Mouse (Mus musculus): ENCODE results near the gene Hnrnpu. TPM values are rescaled to one million over a fixed set of nuclear protein-coding genes. Genes with fewer than 3 reads are reported as not detected.
"Not testable (repeated sequence)": the region's sequence is repeated elsewhere in the genome, so short reads cannot be mapped to it uniquely, and the experiment has no call there.

Gene Hnrnpu
- total and polyA plus RNA-seq, 3 experiments = 27.3 to 176 (median 167) TPM

DNA sequence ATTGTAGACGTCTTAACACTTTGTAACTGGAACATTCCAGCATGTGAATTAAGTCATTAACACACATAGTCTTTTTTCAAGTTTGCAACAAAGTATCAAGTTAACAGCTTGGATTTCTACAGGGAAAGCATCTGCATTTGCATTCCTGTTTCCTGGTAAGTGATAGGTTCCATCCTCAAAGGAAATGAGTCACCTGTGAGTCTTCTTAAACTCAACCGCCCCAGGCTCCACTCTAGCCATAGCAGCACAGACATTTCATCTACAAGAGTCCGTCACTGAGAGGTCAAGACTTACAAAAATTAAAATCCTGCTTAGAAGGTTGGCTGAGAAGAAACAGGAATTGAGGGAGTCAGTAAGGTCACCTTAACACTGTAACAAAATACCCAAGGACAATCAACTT is 45.9 kb downstream of the Hnrnpu start:
- WGBS = 64% methylated on average over 3 of the region's 3 CpGs
- no peaks in the 10 kb centered on the region for H3K4me1 ChIP-seq (ENCODE audit: control insufficient read depth, insufficient read depth, low read length)
- H3K27ac ChIP-seq = no peak overlapping the region
- no peak for TF ChIP-seq CTCF (IDR thresholded peaks at IDR 0.05)
- no peak for TF ChIP-seq POLR2A (IDR thresholded peaks at IDR 0.05; ENCODE audit: insufficient read depth, low read depth, low read length)
- no peak for TF ChIP-seq EP300 (IDR thresholded peaks at IDR 0.05; ENCODE audit: insufficient read depth, low read depth, low read length)
- no peaks in the 10 kb centered on the region for H3K27me3 ChIP-seq (ENCODE audit: control insufficient read depth, insufficient read depth, low read length)
- intact Hi-C loops (cut with DNase I) = no loop called here
- no peak overlapping the region for H3K9ac ChIP-seq (ENCODE audit: low read depth, low read length)
- no peak for DNase-seq
- H3K79me2 ChIP-seq (replicated peaks; ENCODE audit: control insufficient read depth, insufficient read depth, low read length) = no peaks in the 10 kb centered on the region
- no peaks in the 10 kb centered on the region for H3K36me3 ChIP-seq (ENCODE audit: control insufficient read depth, insufficient read depth, low read length)
- H3K4me3 ChIP-seq = no peak overlapping the region

DNA sequence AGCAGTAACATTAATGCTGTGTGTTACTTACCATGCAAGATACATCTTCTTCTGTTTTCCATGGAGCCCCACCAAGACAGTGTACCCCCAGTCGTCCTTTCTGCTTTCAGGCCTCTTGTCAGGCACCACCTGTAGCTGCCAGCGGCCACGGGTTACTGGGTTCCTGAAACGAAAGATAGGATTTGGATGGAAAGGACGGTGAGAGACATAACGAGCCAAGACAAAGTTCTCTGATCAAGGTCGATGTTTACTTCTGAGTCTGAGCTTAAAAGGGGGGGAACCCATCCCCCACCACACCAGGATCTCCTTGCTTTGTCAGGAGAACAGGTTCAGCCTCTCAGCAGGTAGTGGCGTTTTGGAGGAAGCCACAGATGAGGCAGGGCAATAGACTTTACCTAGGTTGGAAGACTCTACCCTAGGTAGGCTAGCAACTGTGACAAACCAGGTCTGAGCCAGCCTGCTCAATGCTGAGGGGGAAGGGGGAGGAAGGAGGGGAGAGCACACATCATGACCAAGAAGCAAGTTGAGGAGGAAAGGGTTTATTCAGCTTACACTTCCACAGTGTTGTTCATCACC is 49.9 kb downstream of the Hnrnpu start:
- no peaks in the 10 kb centered on the region for H3K4me1 ChIP-seq (ENCODE audit: control insufficient read depth, insufficient read depth, low read length)

DNA sequence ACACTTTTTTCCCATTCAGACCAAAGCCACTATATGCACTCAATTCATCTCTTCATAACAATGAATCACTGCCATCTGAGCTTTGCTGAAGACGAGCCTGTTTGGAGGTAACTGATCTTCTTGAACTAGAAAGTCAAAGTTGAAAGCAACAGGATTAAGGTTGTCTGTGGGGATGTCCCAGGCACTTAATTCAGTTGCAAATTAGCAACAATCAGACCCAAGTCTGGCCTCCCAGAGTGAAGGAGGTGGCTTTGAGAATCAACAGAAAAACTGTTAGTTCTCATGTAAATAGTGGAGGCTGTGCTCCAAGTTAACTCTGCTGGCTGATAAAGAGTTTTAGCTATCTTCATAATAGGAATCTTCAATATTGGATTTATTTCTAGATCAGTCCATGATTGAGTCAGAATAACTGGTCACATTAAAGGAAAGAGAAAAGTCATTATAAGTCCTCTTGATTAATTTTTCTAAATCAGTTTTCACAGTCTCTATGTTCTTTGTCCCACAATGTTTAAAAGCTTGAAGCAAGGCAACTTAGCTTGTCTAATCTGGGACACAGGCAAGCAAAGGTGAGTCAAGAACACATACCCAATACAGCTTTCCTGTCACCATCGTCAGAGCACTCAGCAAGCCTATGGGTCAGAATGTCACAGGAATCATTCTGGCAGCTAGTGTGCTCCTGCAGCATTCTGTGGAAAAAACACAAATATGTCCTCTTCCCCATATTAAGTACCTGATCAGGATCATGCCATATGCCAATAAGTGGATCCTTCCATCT is 53.5 kb downstream of the Hnrnpu start:
- intact Hi-C loops (cut with DNase I) = no loop called here
- DNase-seq = no peak
- no peak for TF ChIP-seq CTCF (IDR thresholded peaks at IDR 0.05)
- TF ChIP-seq EP300 (IDR thresholded peaks at IDR 0.05; ENCODE audit: insufficient read depth, low read depth, low read length) = no peak
- no peak for TF ChIP-seq POLR2A (IDR thresholded peaks at IDR 0.05; ENCODE audit: insufficient read depth, low read depth, low read length)
- 68% methylated on average over 2 of the region's 2 CpGs for whole genome bisulfite sequencing
- H3K4me3 ChIP-seq = no peak overlapping the region
- H3K4me1 ChIP-seq (ENCODE audit: control insufficient read depth, insufficient read depth, low read length) = no peaks in the 10 kb centered on the region
- no peaks in the 10 kb centered on the region for H3K79me2 ChIP-seq (replicated peaks; ENCODE audit: control insufficient read depth, insufficient read depth, low read length)
- no peaks in the 10 kb centered on the region for H3K36me3 ChIP-seq (ENCODE audit: control insufficient read depth, insufficient read depth, low read length)
- no peaks in the 10 kb centered on the region for H3K27me3 ChIP-seq (ENCODE audit: control insufficient read depth, insufficient read depth, low read length)
- H3K27ac ChIP-seq = no peak overlapping the region
- no peak overlapping the region for H3K9ac ChIP-seq (ENCODE audit: low read depth, low read length)

More for the DNA sequence above, 49.9 kb downstream of the Hnrnpu start:
- Histone ChIP-seq H3K36me3 (ENCODE audit: control insufficient read depth, insufficient read depth, low read length) (no peaks in the 10 kb centered on the region), H3K79me2 (replicated peaks; ENCODE audit: control insufficient read depth, insufficient read depth, low read length) (no peaks in the 10 kb centered on the region), H3K27ac (no peak overlapping the region), H3K4me3 (no peak overlapping the region), H3K9ac (ENCODE audit: low read depth, low read length) (no peak overlapping the region), H3K27me3 (ENCODE audit: control insufficient read depth, insufficient read depth, low read length) (no peaks in the 10 kb centered on the region)
- no peak for TF ChIP-seq CTCF (IDR thresholded peaks at IDR 0.05)
- no peak for TF ChIP-seq POLR2A (IDR thresholded peaks at IDR 0.05; ENCODE audit: insufficient read depth, low read depth, low read length)
- TF ChIP-seq EP300 (IDR thresholded peaks at IDR 0.05; ENCODE audit: insufficient read depth, low read depth, low read length) = no peak
- intact Hi-C loops (cut with DNase I) = no loop called here
- DNase-seq = no peak
- 59% methylated on average over 8 of the region's 8 CpGs for WGBS

DNA sequence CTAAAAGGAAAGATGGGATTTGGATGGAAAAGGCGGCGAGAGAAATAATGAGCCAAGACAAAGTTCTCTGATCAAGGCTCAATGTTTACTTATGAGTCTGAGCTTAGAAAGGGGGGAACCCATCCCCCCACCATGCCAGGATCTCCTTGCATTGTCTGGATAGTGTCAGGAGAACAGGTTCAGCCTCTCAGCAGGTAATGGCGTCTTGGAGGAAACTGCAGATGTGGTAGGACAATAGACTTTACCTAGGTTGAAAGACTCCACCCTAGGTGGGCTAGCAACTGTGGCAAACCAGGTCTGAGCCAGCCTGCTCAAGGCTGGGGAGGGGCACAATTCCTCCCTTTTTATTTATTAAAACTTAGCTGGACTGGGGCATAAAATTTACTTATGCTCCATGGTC is 54.3 kb downstream of the Hnrnpu start:
- WGBS = 90% methylated on average over 3 of the region's 3 CpGs
- H3K4me3 ChIP-seq; H3K79me2 ChIP-seq (replicated peaks; ENCODE audit: control insufficient read depth, insufficient read depth, low read length); intact Hi-C loops (cut with DNase I); H3K9ac ChIP-seq (ENCODE audit: low read depth, low read length); H3K4me1 ChIP-seq (ENCODE audit: control insufficient read depth, insufficient read depth, low read length); H3K27me3 ChIP-seq (ENCODE audit: control insufficient read depth, insufficient read depth, low read length); H3K36me3 ChIP-seq (ENCODE audit: control insufficient read depth, insufficient read depth, low read length); DNase-seq; H3K27ac ChIP-seq: not testable (repeated sequence)

DNA sequence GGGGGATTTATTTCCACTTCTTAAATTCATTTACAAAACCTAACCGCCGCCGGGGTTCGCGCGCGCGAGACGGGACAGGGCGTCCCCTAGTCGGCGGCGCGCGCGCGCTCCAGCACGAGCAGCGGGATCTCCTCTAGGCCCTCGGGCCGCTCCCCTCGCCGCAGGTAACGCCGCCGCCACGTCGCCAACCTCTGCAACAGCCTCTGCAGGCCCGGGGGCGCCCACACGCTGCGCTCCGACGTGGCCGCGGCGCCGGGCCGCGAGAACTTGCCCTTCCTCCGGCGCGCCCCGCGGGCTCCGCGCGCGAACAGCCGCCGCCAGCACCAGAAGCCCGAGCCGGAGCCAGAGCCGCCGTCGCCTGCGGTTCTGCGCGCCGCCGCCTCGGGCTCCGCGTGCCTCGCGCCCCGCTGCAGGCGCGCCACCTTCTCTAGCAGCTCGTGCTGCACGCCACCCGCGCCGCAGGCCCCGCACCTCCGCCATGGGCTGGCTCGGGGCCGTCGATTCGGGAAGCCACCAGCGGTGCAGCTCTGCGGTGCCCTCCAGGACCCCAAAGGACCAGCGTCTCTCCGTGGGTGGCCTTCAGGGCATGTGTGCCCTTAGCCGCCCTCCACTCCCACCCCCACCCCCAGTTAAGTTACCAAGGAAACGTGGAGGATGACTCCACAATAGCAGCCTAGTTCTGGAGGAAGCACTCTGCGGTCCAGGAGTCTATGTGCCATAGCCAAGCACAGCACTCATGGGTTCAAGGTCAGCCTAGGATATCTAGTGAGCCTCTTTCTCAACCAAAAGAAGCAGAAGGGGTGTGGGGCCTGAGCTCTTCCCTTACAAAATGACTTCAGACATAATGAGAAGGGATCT is 61.3 kb downstream of the Hnrnpu start:
- peak overlapping the region; percentile 81 for H3K9ac ChIP-seq (ENCODE audit: low read depth, low read length)
- H3K27me3 ChIP-seq (ENCODE audit: control insufficient read depth, insufficient read depth, low read length) = no peaks in the 10 kb centered on the region
- peak; percentile 52 to 53 for DNase-seq
- peak overlapping the region; percentile 46 for H3K4me3 ChIP-seq
- WGBS = under 1% methylated on average over 86 of the region's 87 CpGs
- H3K4me1 ChIP-seq (ENCODE audit: control insufficient read depth, insufficient read depth, low read length) = no peaks in the 10 kb centered on the region; the same call in 1 of the 2 replicates
- H3K79me2 ChIP-seq (replicated peaks; ENCODE audit: control insufficient read depth, insufficient read depth, low read length) = no peaks in the 10 kb centered on the region
- H3K27ac ChIP-seq = no peak overlapping the region
- intact Hi-C loops (cut with DNase I) = no loop called here
- TF ChIP-seq POLR2A (IDR thresholded peaks at IDR 0.05; ENCODE audit: insufficient read depth, low read depth, low read length) = no peak
- TF ChIP-seq CTCF (IDR thresholded peaks at IDR 0.05) = no peak
- no peak for TF ChIP-seq EP300 (IDR thresholded peaks at IDR 0.05; ENCODE audit: insufficient read depth, low read depth, low read length)
- no peaks in the 10 kb centered on the region for H3K36me3 ChIP-seq (ENCODE audit: control insufficient read depth, insufficient read depth, low read length)

DNA sequence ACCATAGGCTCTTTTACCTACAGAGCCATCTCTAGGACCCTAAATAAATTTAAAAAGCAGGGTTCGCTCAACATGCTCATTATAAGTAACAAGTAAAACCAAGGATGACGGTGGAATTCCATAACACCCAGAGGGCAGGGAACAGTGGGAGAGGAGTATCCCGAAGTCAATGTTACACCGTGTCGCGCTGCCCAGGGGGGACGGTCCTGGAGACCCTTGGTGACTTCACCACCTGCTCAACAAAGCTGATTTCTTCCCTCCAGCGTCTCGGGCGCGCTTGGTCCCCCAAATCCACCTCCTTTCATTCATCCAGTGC is 61.9 kb downstream of the Hnrnpu start:
- peak overlapping the region; percentile 46 for H3K4me3 ChIP-seq
- peak overlapping the region; percentile 81 for H3K9ac ChIP-seq (ENCODE audit: low read depth, low read length)
- no peak for TF ChIP-seq EP300 (IDR thresholded peaks at IDR 0.05; ENCODE audit: insufficient read depth, low read depth, low read length)
- intact Hi-C loops (cut with DNase I) = no loop called here
- no peaks in the 10 kb centered on the region for H3K79me2 ChIP-seq (replicated peaks; ENCODE audit: control insufficient read depth, insufficient read depth, low read length)
- H3K27me3 ChIP-seq (ENCODE audit: control insufficient read depth, insufficient read depth, low read length) = no peaks in the 10 kb centered on the region
- H3K4me1 ChIP-seq (ENCODE audit: control insufficient read depth, insufficient read depth, low read length) = no peaks in the 10 kb centered on the region; the same call in 1 of the 2 replicates
- no peak for DNase-seq
- WGBS = 12% methylated on average over 11 of the region's 11 CpGs
- no peak overlapping the region for H3K27ac ChIP-seq
- no peaks in the 10 kb centered on the region for H3K36me3 ChIP-seq (ENCODE audit: control insufficient read depth, insufficient read depth, low read length)
